Mouse (Mus musculus) bone marrow, adult 2 months (tissue): ENCODE measurements around the gene Sdsl.

ENCODE experiments used
- CTCF ChIP-seq: fragments of 200-500 bp; IDR thresholded peaks from 2 replicates; pipeline ENCODE4 v1.5.1; 2011; ENCODE audit warnings: low read length, control low read depth; ENCODE audit not compliant: control insufficient read depth, insufficient read depth
- POLR2A ChIP-seq: fragments of 200-500 bp; IDR thresholded peaks from 2 replicates; pipeline ENCODE4 v1.6.1; 2011; ENCODE audit warnings: low read depth, mild to moderate bottlenecking, control low read depth, low read length, borderline replicate concordance; ENCODE audit not compliant: control insufficient read depth

DNA sequence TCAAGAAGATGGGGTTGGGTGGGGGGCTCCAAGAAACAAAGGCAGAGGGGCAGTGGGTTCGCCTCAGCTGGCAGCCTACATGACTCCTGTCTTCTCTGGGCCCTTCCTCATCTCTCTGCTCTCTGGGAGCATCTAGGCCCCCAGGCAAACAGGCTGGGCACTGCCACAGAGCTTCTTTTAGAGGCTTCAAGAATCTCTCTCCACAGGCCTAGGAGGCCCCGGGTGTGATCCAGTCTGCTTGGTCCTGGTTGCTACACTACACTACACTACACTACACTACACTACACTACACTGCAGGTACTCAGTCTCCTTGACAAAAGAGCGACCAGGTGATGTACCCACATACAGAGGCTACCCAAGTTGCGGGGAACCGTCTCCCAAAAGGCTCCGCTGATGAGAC, 42.9 kb downstream of the Sdsl start:
- TF ChIP-seq CTCF = no peak
- TF ChIP-seq POLR2A = no peak
